Mouse (Mus musculus): ENCODE measurements around the gene Olfr194. TPM values are rescaled to one million over a fixed set of nuclear protein-coding genes. Genes with fewer than 3 reads are reported as not detected.

The Olfr194 gene
- not detected in 2 replicates for polyA plus RNA-seq (2012; rRNA removed)

GRCm38 (mm10) chr16:59120969-59121368 is at the start of gene Olfr194:
TSS of gene Olfr194 (minus strand) at chr16:59121069.

GRCm38 (mm10) chr16:59170354-59170753 is 49.5 kb upstream of the Olfr194 start, which contains the start of gene Olfr196:
TSS of gene Olfr196 (minus strand) at chr16:59170454.

GRCm38 (mm10) chr16:59146746-59147145 is 25.9 kb upstream of the Olfr194 start, which contains the start of gene Olfr195:
TSS of gene Olfr195 (plus strand) at chr16:59147046.

GRCm38 (mm10) chr16:59111781-59112180 is 9.1 kb downstream of the Olfr194 start, which contains the start of gene Olfr193:
TSS of gene Olfr193 (minus strand) at chr16:59111881.

GRCm38 (mm10) chr16:59089722-59090121 is 31.1 kb downstream of the Olfr194 start, which contains the start of gene Olfr191:
TSS of gene Olfr191 (minus strand) at chr16:59089822.

GRCm38 (mm10) chr16:59077905-59078304 is 43.0 kb downstream of the Olfr194 start, which contains the start of gene Olfr190:
TSS of gene Olfr190 (minus strand) at chr16:59078005.

Other genes with a start within 250 kb of the Olfr194 start
- not detected in 2 replicates for gene Olfr177, start 246.3 kb downstream of the Olfr194 start, polyA plus RNA-seq (2012; rRNA removed)
- gene Olfr178, start 229.0 kb downstream of the Olfr194 start, polyA plus RNA-seq (2012; rRNA removed), result not detected in 2 replicates
- gene Olfr181, start 192.3 kb downstream of the Olfr194 start, polyA plus RNA-seq (2012; rRNA removed), result not detected in 2 replicates
- gene Olfr180, start 191.7 kb downstream of the Olfr194 start, polyA plus RNA-seq (2012; rRNA removed), result not detected in 2 replicates
- gene Olfr183, start 125.7 kb downstream of the Olfr194 start, polyA plus RNA-seq (2012; rRNA removed), result not detected in 2 replicates
- gene Olfr186, start 90.8 kb downstream of the Olfr194 start, polyA plus RNA-seq (2012; rRNA removed), result not detected in 2 replicates
- gene Olfr187, start 81.3 kb downstream of the Olfr194 start, polyA plus RNA-seq (2012; rRNA removed), result not detected in 2 replicates
- gene Olfr190, start 43.1 kb downstream of the Olfr194 start, polyA plus RNA-seq (2012; rRNA removed), result not detected in 2 replicates
- gene Olfr191, start 31.2 kb downstream of the Olfr194 start, polyA plus RNA-seq (2012; rRNA removed), result not detected in 2 replicates
- gene Olfr193, start 9.2 kb downstream of the Olfr194 start, polyA plus RNA-seq (2012; rRNA removed), result not detected in 2 replicates
- gene Olfr195, start 26.0 kb upstream of the Olfr194 start, polyA plus RNA-seq (2012; rRNA removed), result not detected in 2 replicates
- not detected in 2 replicates for gene Olfr196, start 49.4 kb upstream of the Olfr194 start, polyA plus RNA-seq (2012; rRNA removed)
- gene Olfr198, start 82.5 kb upstream of the Olfr194 start, polyA plus RNA-seq (2012; rRNA removed), result not detected in 2 replicates
- not detected in 2 replicates for gene Olfr199, start 98.7 kb upstream of the Olfr194 start, polyA plus RNA-seq (2012; rRNA removed)
- gene Olfr201, start 151.6 kb upstream of the Olfr194 start, polyA plus RNA-seq (2012; rRNA removed), result not detected in 2 replicates
- gene Olfr202, start 165.7 kb upstream of the Olfr194 start, polyA plus RNA-seq (2012; rRNA removed), result not detected in 2 replicates
- gene Olfr203, start 177.8 kb upstream of the Olfr194 start, polyA plus RNA-seq (2012; rRNA removed), result not detected in 2 replicates
- gene Olfr204, start 197.2 kb upstream of the Olfr194 start, polyA plus RNA-seq (2012; rRNA removed), result not detected in 2 replicates
- gene Olfr205, start 210.1 kb upstream of the Olfr194 start, polyA plus RNA-seq (2012; rRNA removed), result not detected in 2 replicates
- not detected in 2 replicates for gene Olfr206, start 228.2 kb upstream of the Olfr194 start, polyA plus RNA-seq (2012; rRNA removed)
- not detected in 2 replicates for gene Olfr209, start 242.9 kb upstream of the Olfr194 start, polyA plus RNA-seq (2012; rRNA removed)

Measured in colon, adult 2 months (tissue).